ENCODE assay signal across 8 mouse cellular contexts in the genomic region with DNA sequence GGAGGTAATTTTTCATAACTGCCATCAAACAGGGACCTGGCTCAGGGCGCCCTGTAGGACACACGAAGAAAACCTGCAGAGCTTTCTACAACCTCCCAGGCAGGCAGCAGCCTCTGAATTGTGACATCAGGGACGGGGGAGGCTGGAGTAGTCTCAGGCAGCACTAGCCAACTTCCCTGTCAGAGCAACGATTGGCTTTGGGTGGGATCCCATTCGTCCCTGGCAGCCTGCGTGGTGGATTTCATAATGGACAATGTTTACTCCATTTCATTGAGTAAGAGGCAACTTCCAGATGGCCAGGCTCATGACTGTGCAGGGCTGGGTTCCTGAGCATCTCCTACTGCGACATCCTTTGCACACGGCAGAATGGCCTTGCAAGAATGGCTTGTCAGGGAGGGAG. TPM values are rescaled to one million over a fixed set of nuclear protein-coding genes. Genes with fewer than 3 reads are reported as not detected.
A peak's percentile ranks its signal among the peaks of the same experiment; 100 is the strongest.
DNase-seq lines count a peak whose midpoint lies in the region; ATAC-seq and TF ChIP-seq lines count a peak whose summit lies in the region.

No protein-coding gene starts in this region.

- intact Hi-C loops in heart, postnatal 10 days (cut with DNase I) = no loop called here
- intact Hi-C loops in left cerebral cortex, postnatal 4 days (cut with DNase I) = no loop called here

- H3K4me1 ChIP-seq in midbrain, postnatal 0 days (ENCODE audit: insufficient read depth, low read length) = no peaks in the 10 kb centered on the region
- no peaks in the 10 kb centered on the region; the same call in 1 of the 2 replicates for H3K4me1 ChIP-seq in midbrain, embryonic 10.5 days

- no peaks in the 10 kb centered on the region for H3K9me3 ChIP-seq in midbrain, postnatal 0 days (ENCODE audit: low read length)
- no peaks in the 10 kb centered on the region for H3K9me3 ChIP-seq in midbrain, embryonic 10.5 days (replicated peaks)

- H3K4me2 ChIP-seq in midbrain, postnatal 0 days (ENCODE audit: low read depth, low read length, poor library complexity, severe bottlenecking) = no peak overlapping the region

- 73% methylated on average over 8 of the region's 8 CpGs for WGBS in midbrain, postnatal 0 days
- WGBS in midbrain, embryonic 10.5 days = 82% methylated on average over 8 of the region's 8 CpGs

- no peaks in the 10 kb centered on the region for H3K36me3 ChIP-seq in midbrain, postnatal 0 days (ENCODE audit: insufficient read depth, low read length)
- H3K36me3 ChIP-seq in midbrain, embryonic 10.5 days = no peaks in the 10 kb centered on the region

- no peak for ATAC-seq in midbrain, postnatal 0 days (ENCODE audit: low FRiP score)
- no peak for ATAC-seq in inflammation-experienced regulatory T-cells, adult 6 months
- ATAC-seq in megakaryocyte-erythroid progenitor cell, adult 5-6 weeks (replicated peaks; ENCODE audit: low FRiP score, low TSS enrichment, poor library complexity, severe bottlenecking) = no peak

- DNase-seq in midbrain, postnatal 0 days (ENCODE audit: low spot score) = peak; percentile 54
- DNase-seq in midbrain, embryonic 10.5 days (ENCODE audit: low spot score) = no peak
- peak; percentile 82 for DNase-seq in fat pad, adult 2 months (ENCODE audit: extremely low read depth, low read depth, low spot score)
- DNase-seq in heart, postnatal 10 days = peak; percentile 83 to 85
- peak; percentile 78 for DNase-seq in left cerebral cortex, postnatal 4 days
- peak; percentile 49 for DNase-seq in ovary, postnatal 10 days (ENCODE audit: low spot score)

- TF ChIP-seq CTCF in midbrain, postnatal 0 days (IDR thresholded peaks at IDR 0.05) = no peak

- H3K9ac ChIP-seq in midbrain, postnatal 0 days (replicated peaks; ENCODE audit: low read length, poor library complexity, severe bottlenecking) = no peak overlapping the region

- no peak overlapping the region for H3K27ac ChIP-seq in midbrain, postnatal 0 days (ENCODE audit: low read depth, low read length)
- H3K27ac ChIP-seq in midbrain, embryonic 10.5 days (replicated peaks) = no peak overlapping the region

- no peaks in the 10 kb centered on the region for H3K27me3 ChIP-seq in midbrain, postnatal 0 days (ENCODE audit: insufficient read depth, low read length)
- H3K27me3 ChIP-seq in midbrain, embryonic 10.5 days (ENCODE audit: low read depth, poor library complexity, severe bottlenecking) = no peaks in the 10 kb centered on the region

- no peak overlapping the region for H3K4me3 ChIP-seq in midbrain, postnatal 0 days (ENCODE audit: low read depth, low read length)
- no peak overlapping the region for H3K4me3 ChIP-seq in midbrain, embryonic 10.5 days

RNA-seq across cellular contexts. Expression of a gene that starts 21.6 kb away (rescaled TPM):
- total RNA-seq in midbrain, postnatal 0 days (2014; rRNA removed) = 2.7 and 3.0 TPM in 2 replicates
- polyA plus RNA-seq in midbrain, postnatal 0 days (2015; fragmentation: Nextera tagmentation; extraction: Ambion mirVana) = 2.8 and 3.4 TPM in 2 replicates
- polyA plus RNA-seq in midbrain, embryonic 10.5 days (2016; fragmentation: Nextera tagmentation; extraction: Ambion mirVana) = 0.09 TPM in 1 of 2 replicates, not detected in the other
- 1 to 10 TPM; 1.1 to 1.3 TPM for total RNA-seq in heart, postnatal 10 days (2021)
- total RNA-seq in left cerebral cortex, postnatal 4 days (2021) = 1 to 10 TPM; 3.2 to 3.4 TPM
- 100 to 1,000 TPM; 137 to 252 (median 149) TPM for polyA plus RNA-seq in inflammation-experienced regulatory T-cells, adult 6 months (2017; shearing (Covaris generic))
- not detected in 2 replicates for total RNA-seq in megakaryocyte-erythroid progenitor cell, adult 5-6 weeks (2014; fragmentation: Nextera tagmentation)
- total RNA-seq in megakaryocyte-erythroid progenitor cell, adult 5-6 weeks (2017) = 0.91 TPM in 1 of 2 replicates, not detected in the other

RNA-seq across cellular contexts. Expression of a gene that starts 30.8 kb away (rescaled TPM):
- 5.3 and 8.6 TPM in 2 replicates for total RNA-seq in midbrain, postnatal 0 days (2014; rRNA removed)
- 5.8 and 6.5 TPM in 2 replicates for polyA plus RNA-seq in midbrain, postnatal 0 days (2015; fragmentation: Nextera tagmentation; extraction: Ambion mirVana)
- 9.0 and 10.3 TPM in 2 replicates for polyA plus RNA-seq in midbrain, embryonic 10.5 days (2016; fragmentation: Nextera tagmentation; extraction: Ambion mirVana)
- total RNA-seq in heart, postnatal 10 days (2021) = 10 to 100 TPM; 51.2 to 51.4 TPM
- 1 to 10 TPM; 3.1 to 3.7 TPM for total RNA-seq in left cerebral cortex, postnatal 4 days (2021)
- under 1 TPM in 1 of 3 experiments, not detected in 2; 0.79 TPM for polyA plus RNA-seq in inflammation-experienced regulatory T-cells, adult 6 months (2017; shearing (Covaris generic))
- 1.2 TPM in 1 of 2 replicates, not detected in the other for total RNA-seq in megakaryocyte-erythroid progenitor cell, adult 5-6 weeks (2014; fragmentation: Nextera tagmentation)
- total RNA-seq in megakaryocyte-erythroid progenitor cell, adult 5-6 weeks (2017) = not detected in 2 replicates

RNA-seq across cellular contexts. Expression of a gene that starts 34.7 kb away (rescaled TPM):
- total RNA-seq in midbrain, postnatal 0 days (2014; rRNA removed) = 0.66 and 0.82 TPM in 2 replicates
- 1.1 and 1.4 TPM in 2 replicates for polyA plus RNA-seq in midbrain, postnatal 0 days (2015; fragmentation: Nextera tagmentation; extraction: Ambion mirVana)
- 0.09 and 0.17 TPM in 2 replicates for polyA plus RNA-seq in midbrain, embryonic 10.5 days (2016; fragmentation: Nextera tagmentation; extraction: Ambion mirVana)
- total RNA-seq in heart, postnatal 10 days (2021) = 10 to 100 TPM in 1 of 2 experiments, 1 to 10 TPM in 1; 9.0 to 12.2 TPM
- 1 to 10 TPM in 1 of 2 experiments, under 1 TPM in 1; 0.91 to 1.0 TPM for total RNA-seq in left cerebral cortex, postnatal 4 days (2021)
- 10 to 100 TPM; 16.6 to 23.0 (median 20.6) TPM for polyA plus RNA-seq in inflammation-experienced regulatory T-cells, adult 6 months (2017; shearing (Covaris generic))
- total RNA-seq in megakaryocyte-erythroid progenitor cell, adult 5-6 weeks (2014; fragmentation: Nextera tagmentation) = 0.42 TPM in 1 of 2 replicates, not detected in the other
- total RNA-seq in megakaryocyte-erythroid progenitor cell, adult 5-6 weeks (2017) = not detected in 2 replicates

RNA-seq across cellular contexts. Expression of a gene that starts 40.7 kb away (rescaled TPM):
- total RNA-seq in midbrain, postnatal 0 days (2014; rRNA removed) = 2.4 and 2.7 TPM in 2 replicates
- 1.3 and 1.9 TPM in 2 replicates for polyA plus RNA-seq in midbrain, postnatal 0 days (2015; fragmentation: Nextera tagmentation; extraction: Ambion mirVana)
- polyA plus RNA-seq in midbrain, embryonic 10.5 days (2016; fragmentation: Nextera tagmentation; extraction: Ambion mirVana) = 1.2 and 1.9 TPM in 2 replicates
- 1 to 10 TPM; 1.6 to 2.6 TPM for total RNA-seq in heart, postnatal 10 days (2021)
- 1 to 10 TPM; 1.0 to 2.0 TPM for total RNA-seq in left cerebral cortex, postnatal 4 days (2021)
- polyA plus RNA-seq in inflammation-experienced regulatory T-cells, adult 6 months (2017; shearing (Covaris generic)) = 100 to 1,000 TPM; 208 to 375 (median 335) TPM
- 16.3 and 37.9 TPM in 2 replicates for total RNA-seq in megakaryocyte-erythroid progenitor cell, adult 5-6 weeks (2014; fragmentation: Nextera tagmentation)
- 2.8 and 12.9 TPM in 2 replicates for total RNA-seq in megakaryocyte-erythroid progenitor cell, adult 5-6 weeks (2017)
